Mouse (Mus musculus): Measurements from ENCODE around the gene Ddi2. TPM values are rescaled to one million over a fixed set of nuclear protein-coding genes. Genes with fewer than 3 reads are reported as not detected.

The Ddi2 gene
- polyA plus RNA-seq, 1 experiment: 15.6 TPM

DNA sequence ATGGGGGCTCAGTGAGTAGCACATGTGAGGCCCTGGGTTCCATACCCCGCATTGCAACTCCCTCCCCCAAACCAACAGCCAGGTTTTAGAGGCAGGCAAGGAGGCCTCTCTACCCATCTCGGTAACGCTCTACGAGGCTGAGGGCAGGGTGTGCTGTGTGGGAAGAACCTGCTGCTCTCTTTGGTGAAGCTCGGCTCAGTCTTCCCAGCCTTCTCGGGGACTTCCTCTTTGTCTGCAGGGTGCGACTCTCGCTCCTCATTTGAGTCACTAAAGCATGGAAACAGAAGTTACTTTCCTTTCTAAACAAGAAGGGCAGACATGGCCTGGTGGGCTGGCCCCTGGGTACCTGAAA, 43.1 kb upstream of the Ddi2 start:
- no peaks in the 10 kb centered on the region for H3K27me3 ChIP-seq (ENCODE audit: control insufficient read depth, insufficient read depth, low read length)
- TF ChIP-seq POLR2A (IDR thresholded peaks at IDR 0.05; ENCODE audit: control insufficient read depth, extremely low read depth, insufficient read depth, low read length, poor library complexity): no peak
- TF ChIP-seq CTCF (IDR thresholded peaks at IDR 0.05; ENCODE audit: borderline replicate concordance, control insufficient read depth, extremely low read depth, insufficient read depth, low read length, poor library complexity): no peak
- no peaks in the 10 kb centered on the region for H3K4me1 ChIP-seq (replicated peaks; ENCODE audit: control insufficient read depth, insufficient read depth, low read length)
- 29% methylated on average over 8 of the region's 8 CpGs for WGBS
- H3K4me3 ChIP-seq (ENCODE audit: control insufficient read depth, insufficient read depth, low read length): no peak overlapping the region
- H3K27ac ChIP-seq (ENCODE audit: control insufficient read depth, insufficient read depth, low read length): peak overlapping the region; percentile 19; the same call in 1 of the 2 replicates
- H3K36me3 ChIP-seq (ENCODE audit: control insufficient read depth, insufficient read depth, low read length): peaks cover 43% of the 10 kb centered on the region
- no peak for DNase-seq

DNA sequence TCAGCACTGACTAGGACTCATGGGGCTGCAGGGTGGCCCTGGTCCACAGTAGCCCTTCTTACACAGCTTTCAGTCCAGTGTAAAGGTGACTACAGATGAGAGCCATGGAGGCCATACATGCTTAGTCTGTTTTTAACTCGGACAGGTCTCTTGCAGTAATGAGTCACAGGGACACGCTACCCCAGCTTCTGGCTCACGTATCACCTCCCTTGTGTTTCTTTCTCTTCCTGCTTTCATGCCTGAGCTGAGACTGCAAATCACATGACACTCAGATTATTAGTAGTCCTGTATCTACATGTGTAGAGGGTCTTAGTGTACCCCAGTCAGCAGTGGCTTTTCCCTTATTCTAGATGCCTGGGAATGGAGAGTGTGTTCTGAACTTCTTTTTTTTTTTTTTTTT, 41.8 kb upstream of the Ddi2 start:
- WGBS: 93% methylated on average over 3 of the region's 3 CpGs
- H3K27me3 ChIP-seq (ENCODE audit: control insufficient read depth, insufficient read depth, low read length): no peaks in the 10 kb centered on the region
- TF ChIP-seq CTCF (IDR thresholded peaks at IDR 0.05; ENCODE audit: borderline replicate concordance, control insufficient read depth, extremely low read depth, insufficient read depth, low read length, poor library complexity) (no peak), POLR2A (IDR thresholded peaks at IDR 0.05; ENCODE audit: control insufficient read depth, extremely low read depth, insufficient read depth, low read length, poor library complexity) (no peak)
- no peak overlapping the region for H3K4me3 ChIP-seq (ENCODE audit: control insufficient read depth, insufficient read depth, low read length)
- H3K36me3 ChIP-seq (ENCODE audit: control insufficient read depth, insufficient read depth, low read length): peaks cover 32% of the 10 kb centered on the region
- no peak overlapping the region for H3K27ac ChIP-seq (ENCODE audit: control insufficient read depth, insufficient read depth, low read length)
- no peak for DNase-seq
- no peaks in the 10 kb centered on the region for H3K4me1 ChIP-seq (replicated peaks; ENCODE audit: control insufficient read depth, insufficient read depth, low read length)

DNA sequence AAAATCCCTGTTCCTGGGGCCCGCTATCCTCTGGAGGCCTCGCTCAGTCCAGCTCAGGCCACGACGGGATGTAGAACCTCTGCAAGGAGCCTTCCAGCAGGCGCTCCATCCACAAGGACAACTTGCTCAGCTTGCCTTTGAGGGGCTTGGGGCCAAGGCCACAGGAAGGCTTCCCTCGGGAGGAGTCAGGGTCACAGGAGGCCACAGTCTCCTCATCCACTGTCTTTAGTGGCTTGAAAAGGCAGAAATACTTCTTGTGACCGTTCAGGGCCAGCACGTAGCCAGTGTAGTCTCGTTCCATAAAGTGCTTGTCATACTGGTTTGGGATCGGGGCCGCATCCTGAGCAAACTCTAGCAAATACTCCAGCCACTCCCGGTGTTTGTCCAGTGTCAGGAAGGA, 40.3 kb upstream of the Ddi2 start:
- TF ChIP-seq POLR2A (IDR thresholded peaks at IDR 0.05; ENCODE audit: control insufficient read depth, extremely low read depth, insufficient read depth, low read length, poor library complexity): no peak
- TF ChIP-seq CTCF (IDR thresholded peaks at IDR 0.05; ENCODE audit: borderline replicate concordance, control insufficient read depth, extremely low read depth, insufficient read depth, low read length, poor library complexity): no peak
- DNase-seq: no peak
- Histone ChIP-seq H3K4me3 (ENCODE audit: control insufficient read depth, insufficient read depth, low read length) (no peak overlapping the region), H3K36me3 (ENCODE audit: control insufficient read depth, insufficient read depth, low read length) (peaks cover 18% of the 10 kb centered on the region), H3K27me3 (ENCODE audit: control insufficient read depth, insufficient read depth, low read length) (no peaks in the 10 kb centered on the region), H3K27ac (ENCODE audit: control insufficient read depth, insufficient read depth, low read length) (no peak overlapping the region), H3K4me1 (replicated peaks; ENCODE audit: control insufficient read depth, insufficient read depth, low read length) (no peaks in the 10 kb centered on the region)
- WGBS: 97% methylated on average over 12 of the region's 12 CpGs

DNA sequence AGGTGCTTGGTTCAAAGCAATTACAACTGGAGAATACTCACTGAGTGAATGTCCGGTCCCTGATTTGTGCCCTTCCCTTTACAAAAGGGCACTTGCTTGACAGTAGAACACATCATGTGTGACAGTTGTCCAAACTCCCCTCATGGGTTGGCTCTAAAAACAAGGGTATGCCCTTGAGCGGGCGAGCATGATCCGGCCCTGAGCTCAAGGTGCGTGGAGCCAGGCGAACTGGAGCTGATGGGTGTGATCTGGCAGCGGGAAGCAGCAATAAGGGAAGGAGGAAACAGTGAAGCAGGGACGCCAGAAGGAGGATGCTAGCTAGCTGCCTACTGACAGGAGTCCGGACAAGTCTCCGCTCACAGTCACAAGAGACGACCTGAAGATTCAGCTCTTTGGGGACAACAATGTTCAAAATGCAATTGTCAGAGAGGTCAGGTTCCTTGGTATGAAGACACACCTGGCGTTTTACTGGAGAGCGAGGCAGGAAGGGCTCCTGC, 38.9 kb upstream of the Ddi2 start:
- Histone ChIP-seq H3K4me3 (ENCODE audit: control insufficient read depth, insufficient read depth, low read length) (no peak overlapping the region), H3K27me3 (ENCODE audit: control insufficient read depth, insufficient read depth, low read length) (no peaks in the 10 kb centered on the region), H3K4me1 (replicated peaks; ENCODE audit: control insufficient read depth, insufficient read depth, low read length) (no peaks in the 10 kb centered on the region), H3K36me3 (ENCODE audit: control insufficient read depth, insufficient read depth, low read length) (peaks cover 15% of the 10 kb centered on the region), H3K27ac (ENCODE audit: control insufficient read depth, insufficient read depth, low read length) (no peak overlapping the region)
- DNase-seq: no peak
- WGBS: 98% methylated on average over 13 of the region's 13 CpGs
- TF ChIP-seq CTCF (IDR thresholded peaks at IDR 0.05; ENCODE audit: borderline replicate concordance, control insufficient read depth, extremely low read depth, insufficient read depth, low read length, poor library complexity): no peak

DNA sequence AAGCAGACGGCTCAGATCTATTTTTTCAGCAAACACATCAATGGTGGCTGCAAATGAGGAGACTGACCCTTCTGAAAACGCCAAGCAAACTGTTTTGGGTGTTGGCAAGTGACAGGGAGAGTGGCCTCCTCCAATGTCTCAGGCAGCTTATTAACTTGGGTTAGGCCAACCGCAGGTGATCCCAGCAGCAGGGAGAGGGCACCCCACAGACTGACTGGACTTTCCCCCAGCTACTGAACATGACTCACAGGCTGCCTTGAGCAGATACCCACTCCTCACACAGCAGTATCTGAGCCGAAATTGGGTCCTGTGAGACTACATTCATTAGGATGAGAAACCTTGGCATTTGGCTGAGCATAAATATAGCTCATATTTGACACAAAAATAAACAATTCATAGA, 37.7 kb upstream of the Ddi2 start:
- WGBS: 94% methylated on average over 4 of the region's 4 CpGs
- Histone ChIP-seq H3K4me1 (replicated peaks; ENCODE audit: control insufficient read depth, insufficient read depth, low read length) (no peaks in the 10 kb centered on the region), H3K27me3 (ENCODE audit: control insufficient read depth, insufficient read depth, low read length) (no peaks in the 10 kb centered on the region), H3K4me3 (ENCODE audit: control insufficient read depth, insufficient read depth, low read length) (no peak overlapping the region), H3K36me3 (ENCODE audit: control insufficient read depth, insufficient read depth, low read length) (peaks cover 15% of the 10 kb centered on the region), H3K27ac (ENCODE audit: control insufficient read depth, insufficient read depth, low read length) (no peak overlapping the region)
- DNase-seq: no peak
- TF ChIP-seq POLR2A (IDR thresholded peaks at IDR 0.05; ENCODE audit: control insufficient read depth, extremely low read depth, insufficient read depth, low read length, poor library complexity) (no peak), CTCF (IDR thresholded peaks at IDR 0.05; ENCODE audit: borderline replicate concordance, control insufficient read depth, extremely low read depth, insufficient read depth, low read length, poor library complexity) (no peak)

DNA sequence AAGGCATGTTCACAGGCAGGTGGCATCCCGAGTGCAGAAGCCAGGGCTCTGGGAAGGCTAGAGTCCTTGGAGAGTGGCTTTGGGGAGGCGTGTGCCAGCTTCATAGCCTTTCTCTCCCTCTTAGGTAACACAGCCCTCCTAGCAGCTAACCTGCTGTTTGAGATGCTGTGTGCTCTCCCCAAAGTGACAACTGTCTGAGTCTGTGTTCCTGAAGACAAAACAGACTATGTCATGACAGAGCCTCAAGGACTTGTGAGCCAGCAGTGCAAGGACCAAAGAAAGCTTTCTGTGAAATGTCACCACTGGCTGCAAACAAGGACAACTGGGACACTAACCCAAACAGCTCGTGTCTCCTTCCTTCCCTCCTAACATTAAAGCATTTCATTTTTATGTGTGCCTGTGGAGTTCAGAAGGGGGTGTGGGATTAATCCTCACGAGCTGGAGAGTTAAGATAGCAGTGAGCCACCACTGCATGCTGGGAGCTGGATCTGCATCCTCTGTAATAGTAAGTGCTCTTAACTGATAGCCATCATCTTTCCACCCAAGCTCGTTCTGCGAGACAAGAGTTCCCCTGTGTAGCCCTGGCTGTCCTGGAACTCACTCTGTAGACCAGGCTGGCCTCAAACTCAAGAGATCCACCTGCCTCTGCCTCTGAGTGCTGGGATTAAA, 35.8 kb upstream of the Ddi2 start:
- DNase-seq: no peak
- no peaks in the 10 kb centered on the region for H3K27me3 ChIP-seq (ENCODE audit: control insufficient read depth, insufficient read depth, low read length)
- TF ChIP-seq CTCF (IDR thresholded peaks at IDR 0.05; ENCODE audit: borderline replicate concordance, control insufficient read depth, extremely low read depth, insufficient read depth, low read length, poor library complexity) (no peak), POLR2A (IDR thresholded peaks at IDR 0.05; ENCODE audit: control insufficient read depth, extremely low read depth, insufficient read depth, low read length, poor library complexity) (no peak)
- no peak overlapping the region for H3K4me3 ChIP-seq (ENCODE audit: control insufficient read depth, insufficient read depth, low read length)
- no peaks in the 10 kb centered on the region for H3K4me1 ChIP-seq (replicated peaks; ENCODE audit: control insufficient read depth, insufficient read depth, low read length)
- 85% methylated on average over 6 of the region's 6 CpGs for WGBS
- H3K27ac ChIP-seq (ENCODE audit: control insufficient read depth, insufficient read depth, low read length): no peak overlapping the region
- H3K36me3 ChIP-seq (ENCODE audit: control insufficient read depth, insufficient read depth, low read length): peaks cover 12% of the 10 kb centered on the region; the same call in 1 of the 2 replicates

DNA sequence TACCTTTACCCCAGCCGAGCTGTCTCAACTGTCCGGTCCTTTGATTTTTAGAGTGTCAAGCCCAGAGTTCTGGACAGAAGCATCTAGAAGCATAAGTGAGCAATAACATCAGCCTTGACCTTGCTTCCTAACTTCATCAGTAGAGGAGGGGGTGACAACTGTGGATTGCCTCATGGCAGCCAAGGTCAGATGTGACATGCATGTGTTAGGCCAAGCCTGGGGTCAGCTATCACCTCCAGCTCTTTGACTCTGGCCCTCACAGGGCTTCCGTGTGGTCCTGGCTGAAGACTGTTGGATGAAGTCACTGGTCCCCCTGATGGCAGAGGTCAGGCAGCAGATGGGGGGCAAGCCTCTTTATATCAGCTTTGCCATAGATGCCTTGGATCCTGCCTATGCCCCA, 33.9 kb upstream of the Ddi2 start:
- H3K27me3 ChIP-seq (ENCODE audit: control insufficient read depth, insufficient read depth, low read length): no peaks in the 10 kb centered on the region
- H3K4me3 ChIP-seq (ENCODE audit: control insufficient read depth, insufficient read depth, low read length): no peak overlapping the region
- WGBS: 98% methylated on average over 3 of the region's 3 CpGs
- no peak for DNase-seq
- H3K4me1 ChIP-seq (replicated peaks; ENCODE audit: control insufficient read depth, insufficient read depth, low read length): no peaks in the 10 kb centered on the region
- TF ChIP-seq CTCF (IDR thresholded peaks at IDR 0.05; ENCODE audit: borderline replicate concordance, control insufficient read depth, extremely low read depth, insufficient read depth, low read length, poor library complexity) (no peak), POLR2A (IDR thresholded peaks at IDR 0.05; ENCODE audit: control insufficient read depth, extremely low read depth, insufficient read depth, low read length, poor library complexity) (no peak)
- no peaks in the 10 kb centered on the region for H3K36me3 ChIP-seq (ENCODE audit: control insufficient read depth, insufficient read depth, low read length)
- H3K27ac ChIP-seq (ENCODE audit: control insufficient read depth, insufficient read depth, low read length): no peak overlapping the region
